Mouse (Mus musculus): Measurements from ENCODE around the gene Cwc22. TPM values are rescaled to one million over a fixed set of nuclear protein-coding genes. Genes with fewer than 3 reads are reported as not detected.

The Cwc22 gene
- total RNA-seq, 2 experiments from 2014 or later: 23.1 to 27.4 TPM

- DNase-seq (ENCODE audit: low spot score in 2 of 2): no peak
Measured at GRCm38 (mm10) chr2:77926468-77926867, 19.7 kb downstream of the Cwc22 start.

GRCm38 (mm10) chr2:77925997-77926396 lies 20.2 kb downstream of the Cwc22 start:
- DNase-seq (ENCODE audit: low spot score in 2 of 2): no peak

DNA sequence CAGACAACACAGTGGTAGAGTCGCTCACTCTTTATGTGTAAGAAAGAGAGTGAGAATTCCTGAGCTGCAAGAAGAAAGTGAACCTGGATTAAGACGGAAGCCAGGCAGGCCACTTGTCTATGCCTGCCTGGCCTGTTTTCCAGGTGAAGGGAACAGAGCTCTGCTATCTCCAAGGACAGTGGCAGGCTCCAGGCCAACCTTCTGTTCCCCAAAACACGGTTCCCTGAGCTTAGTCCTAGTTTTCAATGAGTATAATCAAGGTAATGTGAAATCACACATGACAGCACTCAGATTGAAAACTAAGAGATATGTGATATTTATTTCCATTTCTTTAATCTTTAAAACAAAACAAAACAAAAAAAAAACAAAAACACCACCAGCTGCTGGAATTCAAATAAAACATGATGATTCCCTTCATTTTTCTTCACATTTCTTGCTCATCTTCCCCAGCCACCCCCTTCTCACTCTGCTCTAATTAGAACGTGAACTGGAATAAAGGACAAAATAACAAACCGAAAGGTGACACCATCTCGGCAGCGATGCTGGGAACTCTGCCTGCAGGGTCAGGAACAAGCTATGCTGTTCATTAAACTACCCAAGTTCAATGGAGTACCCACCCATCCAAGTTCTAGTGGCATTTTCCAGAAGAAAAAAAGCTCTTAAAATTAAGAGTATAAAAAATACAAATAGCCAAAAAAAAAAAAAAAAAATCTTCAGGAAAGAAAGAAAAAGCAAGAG lies 20.8 kb downstream of the Cwc22 start:
- no peak for DNase-seq (ENCODE audit: low spot score in 2 of 2)

DNA sequence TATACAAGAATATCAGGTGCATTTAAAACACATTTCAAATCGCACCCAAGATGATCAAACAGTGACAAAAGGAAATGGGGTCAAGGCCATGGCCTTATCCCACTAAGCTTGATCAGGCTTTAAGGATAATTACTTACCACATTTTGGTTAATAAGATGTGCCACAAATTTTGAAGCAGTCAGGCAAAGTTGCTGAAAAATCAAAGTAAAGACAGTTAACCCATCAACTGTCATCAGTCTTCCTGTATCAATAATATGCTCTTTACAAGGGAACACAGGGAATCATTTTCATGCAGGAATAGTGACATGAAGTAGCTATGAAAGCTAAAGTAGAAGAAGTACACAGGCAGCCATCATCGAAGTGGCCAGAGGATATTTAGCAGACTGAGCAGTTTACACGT lies 22.2 kb downstream of the Cwc22 start:
- no peak for DNase-seq (ENCODE audit: low spot score in 2 of 2)

- DNase-seq (ENCODE audit: low spot score in 2 of 2): no peak
Measured at GRCm38 (mm10) chr2:77923182-77923581, 23.0 kb downstream of the Cwc22 start.

- DNase-seq (ENCODE audit: low spot score in 2 of 2): no peak
Measured at GRCm38 (mm10) chr2:77921307-77921706, 24.9 kb downstream of the Cwc22 start.

DNA sequence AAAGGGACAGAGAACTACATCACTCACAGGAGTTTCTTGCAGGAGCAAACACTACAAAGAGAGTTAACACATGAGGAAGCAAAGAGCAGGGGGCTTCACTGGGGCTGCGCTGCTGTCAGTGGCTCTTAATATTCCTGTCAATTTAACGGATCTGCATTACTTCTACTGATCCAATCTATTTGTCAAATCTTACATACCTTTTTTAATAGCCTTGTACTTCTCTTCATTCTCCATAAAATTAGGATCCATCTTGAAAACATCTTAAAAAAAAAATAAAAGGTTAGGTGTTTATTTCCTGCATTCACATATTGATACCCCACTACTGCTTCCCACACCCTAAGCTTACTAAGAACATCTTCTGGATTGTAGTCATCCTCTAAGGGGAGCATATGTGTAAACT lies 25.6 kb downstream of the Cwc22 start:
- DNase-seq (ENCODE audit: low spot score in 2 of 2): no peak

GRCm38 (mm10) chr2:77918474-77918873 lies 27.7 kb downstream of the Cwc22 start:
- DNase-seq (ENCODE audit: low spot score in 2 of 2): no peak

DNA sequence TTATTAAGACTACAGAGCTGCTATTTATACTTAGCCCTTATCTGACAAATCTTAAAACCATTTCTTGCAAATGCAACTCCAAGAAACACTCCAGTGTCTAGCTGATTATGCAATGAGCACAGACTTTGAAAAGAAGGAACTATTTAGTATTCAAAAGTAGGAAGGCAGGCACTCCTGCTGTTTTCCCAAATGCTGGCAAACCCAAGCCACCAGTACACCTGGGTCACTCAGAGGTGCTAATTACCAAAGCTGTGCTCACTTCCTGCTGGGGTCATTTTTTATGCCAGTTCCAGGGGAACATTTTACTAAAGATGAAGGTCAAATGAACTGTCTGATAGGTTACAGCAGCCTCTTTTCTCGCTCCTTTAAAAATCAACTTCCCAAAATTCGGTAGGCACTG lies 28.2 kb downstream of the Cwc22 start:
- DNase-seq (ENCODE audit: low spot score in 2 of 2): no peak

DNA sequence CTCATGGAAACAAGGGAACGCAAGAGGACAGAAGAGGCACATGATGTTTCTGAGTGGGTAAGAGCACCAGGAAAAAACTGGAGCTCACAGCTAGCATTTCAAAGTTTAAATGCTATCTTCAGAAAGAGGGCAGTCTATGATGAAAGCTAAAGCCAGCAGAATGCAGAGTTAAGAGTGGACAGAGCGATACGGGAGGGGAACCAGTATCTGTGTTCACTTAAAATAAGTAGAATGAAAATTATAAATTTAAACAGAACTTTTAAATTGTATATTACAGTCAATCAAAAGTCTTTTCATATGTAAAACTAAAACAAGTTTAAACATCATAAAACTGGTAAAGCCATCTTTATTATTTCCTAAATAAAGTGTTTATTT lies 28.8 kb downstream of the Cwc22 start:
- no peak for DNase-seq (ENCODE audit: low spot score in 2 of 2)

DNA sequence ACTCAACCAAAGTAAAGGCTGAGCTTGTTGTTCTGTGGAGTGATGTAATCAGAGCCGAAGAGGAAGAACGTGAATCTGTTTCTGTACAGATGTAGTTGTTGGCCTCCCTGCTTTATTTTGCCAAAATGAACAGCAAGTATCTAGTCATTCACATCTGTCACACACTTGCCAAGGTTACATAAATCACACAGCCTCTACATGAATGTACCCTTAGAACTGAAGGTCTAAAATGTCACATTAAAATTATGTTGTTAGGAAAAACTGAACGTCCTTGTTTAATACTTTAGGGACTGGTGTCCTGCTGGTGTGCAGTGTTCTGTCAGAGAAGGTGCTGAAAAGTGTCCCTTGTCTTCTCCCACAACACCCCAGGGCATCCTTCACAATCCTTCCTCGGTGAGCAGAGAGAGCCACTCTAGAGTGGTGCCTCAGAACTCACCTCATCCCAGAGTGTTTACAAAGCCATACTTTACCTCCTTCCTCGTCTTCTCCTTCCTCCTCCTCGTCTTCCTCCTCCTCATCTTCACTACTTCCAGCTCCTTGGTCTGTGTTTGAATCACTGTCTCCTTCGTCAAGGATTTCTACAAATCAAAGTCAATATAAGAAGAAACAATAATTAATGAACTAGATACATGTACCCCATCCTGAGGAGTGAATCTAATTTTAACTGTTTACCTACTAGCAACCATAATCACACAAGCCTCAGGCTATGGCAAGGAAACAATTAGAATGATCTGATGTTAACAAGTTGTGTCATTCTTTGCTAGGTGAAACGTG lies 29.4 kb downstream of the Cwc22 start:
- DNase-seq (ENCODE audit: low spot score in 2 of 2): no peak

DNA sequence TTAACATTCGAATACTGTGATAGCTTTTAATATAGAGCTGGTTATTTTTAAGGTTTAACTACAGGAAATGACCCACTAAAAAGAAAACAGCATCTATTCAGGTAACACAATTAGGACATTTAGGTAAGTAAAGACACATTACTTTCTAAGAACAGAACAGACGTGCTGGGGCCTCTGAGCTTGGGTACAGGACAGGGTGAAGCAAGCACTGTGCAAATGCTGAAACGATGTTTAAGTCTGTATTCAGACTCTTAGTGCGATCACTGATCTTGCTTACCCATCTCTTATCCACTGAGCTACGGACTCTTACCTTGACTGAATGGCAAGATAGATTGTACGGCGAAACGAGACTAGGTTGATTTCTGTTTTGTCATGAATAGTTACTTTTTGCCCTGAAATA lies 31.0 kb downstream of the Cwc22 start:
- no peak for DNase-seq (ENCODE audit: low spot score in 2 of 2)

DNA sequence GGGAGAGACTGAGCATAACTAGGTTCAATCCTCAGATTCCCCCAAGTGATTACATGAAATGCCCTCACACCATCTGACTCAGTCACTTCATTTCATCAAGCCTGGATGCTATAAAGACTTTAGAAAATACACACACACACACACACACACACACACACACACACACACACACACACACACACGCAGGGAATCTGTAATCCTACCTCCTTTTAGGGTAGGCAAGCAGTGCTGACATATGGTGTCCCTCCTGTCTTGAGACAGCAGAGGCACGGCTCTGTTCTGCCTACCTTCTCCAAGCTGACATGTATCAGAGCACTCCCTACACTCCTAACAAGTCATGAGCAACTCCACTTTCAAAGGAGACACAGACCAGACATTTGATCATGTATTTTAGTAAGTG lies 32.5 kb downstream of the Cwc22 start:
- DNase-seq (ENCODE audit: low spot score in 2 of 2): no peak

DNA sequence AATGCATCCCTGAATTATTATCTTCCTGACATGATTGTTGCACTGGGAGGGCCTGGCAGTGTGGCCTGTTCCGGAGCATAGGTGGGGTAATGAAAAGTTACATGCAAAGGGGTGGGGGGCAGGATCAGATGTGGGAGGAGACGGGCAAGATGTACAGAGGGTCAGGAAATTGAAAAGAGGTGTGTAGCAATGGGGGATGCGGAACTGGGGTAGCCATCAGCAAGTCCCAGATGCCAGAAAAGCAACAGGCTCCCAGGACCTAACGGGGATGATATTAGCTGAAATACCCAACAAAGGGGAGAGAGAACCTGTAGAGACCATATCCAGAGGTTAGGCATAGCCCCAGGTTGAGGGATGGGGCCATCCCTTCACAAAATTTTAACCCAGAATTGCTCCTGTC lies 34.0 kb downstream of the Cwc22 start:
- no peak for DNase-seq (ENCODE audit: low spot score in 2 of 2)

- DNase-seq (ENCODE audit: low spot score in 2 of 2): no peak
Measured at GRCm38 (mm10) chr2:77911452-77911851, 34.7 kb downstream of the Cwc22 start.

DNA sequence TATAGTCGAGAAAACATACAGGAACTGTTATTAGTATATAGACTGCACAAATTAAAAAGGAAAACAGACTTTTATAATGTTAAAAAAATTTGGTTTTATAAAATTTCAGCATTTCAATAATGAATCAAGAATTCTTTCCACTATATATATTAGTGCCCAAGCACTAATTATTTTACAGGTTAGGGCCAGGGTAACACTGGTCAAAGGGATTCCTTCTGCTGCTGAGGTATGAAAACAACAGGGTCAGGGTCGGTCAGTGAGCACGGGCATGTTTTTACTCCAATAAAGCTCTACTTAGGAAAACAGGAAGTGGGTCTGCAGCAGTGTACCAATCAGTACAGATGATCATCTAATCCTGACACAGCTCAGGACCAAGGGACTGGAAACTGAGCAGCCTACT lies 36.0 kb downstream of the Cwc22 start:
- DNase-seq (ENCODE audit: low spot score in 2 of 2): no peak

- no peak for DNase-seq (ENCODE audit: low spot score in 2 of 2)
Measured at GRCm38 (mm10) chr2:77907164-77907563, 39.0 kb downstream of the Cwc22 start.

DNA sequence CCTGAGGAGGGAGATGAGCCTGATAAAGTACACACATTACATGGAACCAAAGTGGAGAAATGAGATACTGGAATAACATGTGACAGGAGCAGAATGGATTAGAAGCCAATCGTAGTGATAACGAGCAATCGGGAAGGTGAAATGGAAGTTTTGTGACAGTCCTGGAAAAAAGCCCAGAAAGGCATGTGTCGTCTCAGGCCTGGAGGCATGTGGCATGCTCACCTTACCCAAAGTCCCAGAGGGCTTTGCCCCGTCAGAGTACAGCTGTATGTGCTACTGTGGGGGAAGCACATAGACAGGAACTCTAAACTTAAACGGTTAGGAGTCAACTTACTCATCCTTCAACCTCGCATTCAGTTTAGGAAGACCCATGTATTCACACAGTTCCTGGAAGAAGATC lies 41.2 kb downstream of the Cwc22 start:
- no peak for DNase-seq (ENCODE audit: low spot score in 2 of 2)

DNA sequence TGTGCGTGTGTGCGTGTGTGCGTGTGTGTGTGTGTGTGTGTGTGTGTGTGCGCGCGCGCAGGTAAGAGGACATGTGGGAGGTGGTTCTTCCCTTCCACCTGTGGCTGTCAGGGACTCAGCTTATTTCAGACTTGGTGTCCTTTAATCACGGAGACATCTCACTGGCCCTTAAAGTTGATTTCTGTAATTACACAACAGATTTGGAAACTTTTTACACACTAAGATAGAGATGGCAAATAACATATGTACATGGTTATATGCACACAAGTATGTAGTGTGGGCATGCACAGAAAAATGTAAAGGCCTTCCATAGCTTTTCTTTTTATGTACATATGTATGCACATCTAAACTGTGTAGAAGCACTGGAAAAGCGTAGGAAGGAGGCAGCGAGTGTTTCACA lies 41.7 kb downstream of the Cwc22 start:
- no peak for DNase-seq (ENCODE audit: low spot score in 2 of 2)

GRCm38 (mm10) chr2:77903979-77904378 lies 42.2 kb downstream of the Cwc22 start:
- no peak for DNase-seq (ENCODE audit: low spot score in 2 of 2)

DNA sequence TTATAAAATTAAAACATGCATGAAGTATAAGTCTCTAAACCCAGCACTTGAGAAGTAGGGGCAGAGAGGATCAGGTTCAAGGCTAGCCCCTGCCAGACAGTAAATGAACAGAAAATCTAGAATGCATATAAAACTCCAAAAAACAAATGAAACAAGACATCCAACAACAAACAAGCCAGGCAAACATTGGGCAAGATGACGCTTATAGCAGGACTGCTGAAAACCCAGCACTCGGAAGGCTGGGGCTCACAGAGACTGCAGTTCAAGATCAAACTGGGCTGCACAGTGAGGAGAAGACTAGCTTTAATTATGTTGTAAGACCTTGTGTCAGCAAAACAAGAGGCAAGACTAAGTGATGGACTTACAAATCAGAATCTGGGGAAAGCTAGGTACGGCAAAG lies 43.1 kb downstream of the Cwc22 start:
- DNase-seq (ENCODE audit: low spot score in 2 of 2): no peak

GRCm38 (mm10) chr2:77901269-77901668 lies 44.9 kb downstream of the Cwc22 start:
- no peak for DNase-seq (ENCODE audit: low spot score in 2 of 2)

GRCm38 (mm10) chr2:77900741-77901140 lies 45.4 kb downstream of the Cwc22 start:
- no peak for DNase-seq (ENCODE audit: low spot score in 2 of 2)

All from layer of hippocampus, postnatal 14 days (tissue).